Mouse (Mus musculus) MEL (cell line): ENCODE results near the gene B830017H08Rik.

Source experiments
- CTCF ChIP-seq, 3 experiments: IDR thresholded peaks in 2 of 3; conservative IDR thresholded peaks in 1 of 3; 2 replicates each; pipeline ENCODE4 v1.5.1; 2011 to 2012; ENCODE audit warnings: low read length in 3 of 3, low read depth in 2 of 3, mild to moderate bottlenecking in 2 of 3, improper control_type of control experiment in 1 of 3, inconsistent platforms in 1 of 3, mixed read lengths in 1 of 3, moderate library complexity in 1 of 3; ENCODE audit not compliant: control insufficient read depth in 1 of 3, insufficient read depth in 1 of 3, poor library complexity in 1 of 3, severe bottlenecking in 1 of 3
- GATA1 ChIP-seq: IDR thresholded peaks from 2 replicates; pipeline ENCODE4 v1.6.1; 2011; ENCODE audit warnings: low read depth, low read length, improper control_type of control experiment
- HCFC1 ChIP-seq: IDR thresholded peaks from 2 replicates; pipeline ENCODE4 v1.6.1; 2012; ENCODE audit warnings: low read depth, mild to moderate bottlenecking, inconsistent platforms, low read length, improper control_type of control experiment, moderate library complexity
- KAT2A ChIP-seq: conservative IDR thresholded peaks from 2 replicates; pipeline ENCODE4 v1.6.1; 2012; ENCODE audit warnings: low read depth, low read length, improper control_type of control experiment, inconsistent platforms
- MAX ChIP-seq: IDR thresholded peaks from 2 replicates; pipeline ENCODE4 v1.6.1; 2011; ENCODE audit warnings: low read length, improper control_type of control experiment
- NELFE ChIP-seq: IDR thresholded peaks from 2 replicates; pipeline ENCODE4 v1.6.1; 2011; ENCODE audit warnings: low read depth, low read length, improper control_type of control experiment
- POLR2A ChIP-seq, 2 experiments: IDR thresholded peaks; 2 replicates each; pipeline ENCODE4 v1.6.1; 2011 to 2012; ENCODE audit warnings: low read length in 2 of 2, mild to moderate bottlenecking in 2 of 2, control low read depth in 1 of 2, improper control_type of control experiment in 1 of 2, low read depth in 1 of 2, moderate library complexity in 1 of 2; ENCODE audit not compliant: control insufficient read depth in 1 of 2, insufficient read depth in 1 of 2, poor library complexity in 1 of 2
- POLR2AphosphoS2 ChIP-seq: IDR thresholded peaks from 2 replicates; pipeline ENCODE4 v1.6.1; 2011; ENCODE audit warnings: low read length, improper control_type of control experiment
- SMC3 ChIP-seq: IDR thresholded peaks from 2 replicates; pipeline ENCODE4 v1.6.1; 2011; ENCODE audit warnings: low read depth, low read length, improper control_type of control experiment
- TAL1 ChIP-seq: IDR thresholded peaks from 2 replicates; pipeline ENCODE4 v1.6.1; 2012; ENCODE audit warnings: mild to moderate bottlenecking, inconsistent platforms, low read length, moderate library complexity, mixed read lengths
- UBTF ChIP-seq: IDR thresholded peaks from 2 replicates; pipeline ENCODE4 v1.6.1; 2012; ENCODE audit warnings: low read depth, mild to moderate bottlenecking, inconsistent platforms, low read length, improper control_type of control experiment, moderate library complexity, borderline replicate concordance; ENCODE audit not compliant: insufficient read depth
- ZMIZ1 ChIP-seq: IDR thresholded peaks from 2 replicates; pipeline ENCODE4 v1.6.1; 2012; ENCODE audit warnings: low read depth, mild to moderate bottlenecking, inconsistent platforms, low read length, improper control_type of control experiment, moderate library complexity

GRCm38 (mm10) chr16:17809711-17810110 is 23.2 kb upstream of the B830017H08Rik start:
- TF ChIP-seq POLR2AphosphoS2 (no peak), TAL1 (no peak), KAT2A (no peak), CTCF (IDR thresholded peaks at IDR 0.05 in 2 of 3, conservative IDR thresholded peaks at IDR 0.05 in 1 of 3; ENCODE audit: control insufficient read depth in 1 of 3, insufficient read depth in 1 of 3, low read depth in 2 of 3, low read length in 3 of 3, poor library complexity in 1 of 3, severe bottlenecking in 1 of 3) (no peak), ZMIZ1 (no peak), GATA1 (no peak), SMC3 (no peak), POLR2A (IDR thresholded peaks at IDR 0.05; ENCODE audit: control insufficient read depth in 1 of 2, insufficient read depth in 1 of 2, low read depth in 1 of 2, low read length in 2 of 2, poor library complexity in 1 of 2) (no peak), MAX (no peak), UBTF (no peak), NELFE (no peak), HCFC1 (no peak)
